Mouse (Mus musculus): Measurements from ENCODE around the gene Olfr1368.
A peak's percentile ranks its signal among the peaks of the same experiment; 100 is the strongest.

GRCm38 (mm10) chr13:21171600-21172150 lies 26.0 kb upstream of the Olfr1368 start:
- TF ChIP-seq CTCF (IDR thresholded peaks at IDR 0.05; ENCODE audit: control insufficient read depth, insufficient read depth, insufficient read length) (no peak), MAX (IDR thresholded peaks at IDR 0.05) (peak; percentile 90), USF1 (IDR thresholded peaks at IDR 0.05; ENCODE audit: low read depth) (peak; percentile 97), MYOG (IDR thresholded peaks at IDR 0.05; ENCODE audit: control insufficient read depth, extremely low read depth, insufficient read length) (no peak)

Data from C2C12 (cell line).